Mouse (Mus musculus) v-Abl transformed pro-B cells (cell line): Measurements from ENCODE around the gene Hist1h2ba.

Source experiments
- in situ Hi-C, 2 experiments: fragments of 400-800 bp; cut with MboI; formaldehyde crosslinking; loops; one replicate each; pipeline ENCODE4 v1.15.1; 2025; ENCODE audit not compliant: unreplicated experiment in 2 of 2

Hist1h2ba gene

GRCm38 (mm10) chr13:23913791-23914306, 20.1 kb downstream of the Hist1h2ba start:
- in situ Hi-C loops = loop anchor here in 1 of 2 experiments (25.0 kb wide), 3 partner anchors 327 to 1877 kb away; partner anchors contain the start of genes Hist1h2ag, Hist1h2ah, Hist1h2bj and Hist1h2bk

GRCm38 (mm10) chr13:23911335-23911734, 22.6 kb downstream of the Hist1h2ba start:
- in situ Hi-C loops = loop anchor here in 1 of 2 experiments (25.0 kb wide), 3 partner anchors 324 to 1874 kb away; partner anchors contain the start of genes Hist1h2ag, Hist1h2ah, Hist1h2bj and Hist1h2bk

- in situ Hi-C loops = loop anchor here in 1 of 2 experiments (25.0 kb wide), 3 partner anchors 323 to 1873 kb away; partner anchors contain the start of genes Hist1h2ag, Hist1h2ah, Hist1h2bj and Hist1h2bk
Measured at GRCm38 (mm10) chr13:23910121-23910520, 23.8 kb downstream of the Hist1h2ba start.

GRCm38 (mm10) chr13:23906906-23907305, 27.1 kb downstream of the Hist1h2ba start:
- in situ Hi-C loops = loop anchor here in 1 of 2 experiments (25.0 kb wide), 3 partner anchors 320 to 1870 kb away; partner anchors contain the start of genes Hist1h2ag, Hist1h2ah, Hist1h2bj and Hist1h2bk

GRCm38 (mm10) chr13:23898242-23898641, 35.7 kb downstream of the Hist1h2ba start:
- in situ Hi-C loops = no loop called here

- in situ Hi-C loops = no loop called here
Measured at GRCm38 (mm10) chr13:23893269-23893593, 40.7 kb downstream of the Hist1h2ba start.

GRCm38 (mm10) chr13:23892592-23893268, 41.2 kb downstream of the Hist1h2ba start:
- in situ Hi-C loops = no loop called here

GRCm38 (mm10) chr13:23889011-23889605, 44.8 kb downstream of the Hist1h2ba start:
- in situ Hi-C loops = loop anchor here in 1 of 2 experiments (10.0 kb wide), 1 partner anchor 46 kb away; the partner anchor contains the start of genes Hist1h2aa and Hist1h2ba

- in situ Hi-C loops = loop anchor here in 1 of 2 experiments (10.0 kb wide), 1 partner anchor 48 kb away; the partner anchor contains the start of genes Hist1h2aa and Hist1h2ba
Measured at GRCm38 (mm10) chr13:23887026-23887725, 46.8 kb downstream of the Hist1h2ba start.

DNA sequence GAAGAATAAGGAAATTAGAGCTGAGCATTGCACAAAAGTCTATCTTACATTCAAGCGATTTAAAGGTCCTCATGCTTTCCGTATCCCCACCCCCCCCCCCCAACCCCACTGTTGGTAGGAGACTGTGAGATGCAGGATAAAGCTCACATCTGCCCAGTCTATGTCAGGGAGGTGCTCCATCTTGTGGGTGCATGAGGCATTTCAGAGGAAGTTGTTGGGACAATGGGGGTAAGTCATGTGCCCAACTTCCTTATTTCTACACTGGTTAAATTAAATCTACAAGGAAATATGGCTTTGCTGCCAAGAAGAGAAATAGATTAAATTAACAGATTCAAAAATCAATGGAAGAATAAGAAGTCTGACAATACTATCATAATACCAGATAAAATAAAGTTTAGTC, 48.4 kb downstream of the Hist1h2ba start:
- in situ Hi-C loops = loop anchor here in 1 of 2 experiments (10.0 kb wide), 1 partner anchor 49 kb away; the partner anchor contains the start of genes Hist1h2aa and Hist1h2ba
